Mouse (Mus musculus): Measurements from ENCODE around the gene Ifna16. TPM values are rescaled to one million over a fixed set of nuclear protein-coding genes. Genes with fewer than 3 reads are reported as not detected.

Ifna16 gene
- polyA plus RNA-seq, 1 experiment from 2014 or later, result not detected

DNA sequence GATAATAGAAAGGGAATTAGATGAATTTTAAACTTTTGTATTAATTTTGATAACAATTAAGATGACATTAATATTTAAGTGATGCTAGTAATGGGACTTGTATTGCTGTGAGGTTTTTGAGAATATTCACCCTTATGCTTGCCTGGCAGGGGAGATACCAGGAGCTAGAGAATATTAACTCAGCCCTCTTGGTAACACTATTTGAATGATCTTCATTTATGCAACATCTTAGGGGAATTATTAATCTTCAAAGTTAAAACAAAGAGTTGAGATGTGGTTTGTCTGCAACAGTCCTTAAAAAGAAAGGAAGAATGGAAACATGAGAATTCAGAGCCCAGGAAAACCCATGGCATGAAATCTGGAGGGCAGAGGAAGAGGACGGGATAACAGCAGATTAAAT, 22.6 kb upstream of the Ifna16 start:
- Histone ChIP-seq H3K27me3 (replicated peaks; ENCODE audit: control insufficient read depth, insufficient read depth, low read length) (no peaks in the 10 kb centered on the region), H3K9ac (ENCODE audit: low read depth, low read length) (no peak overlapping the region), H3K4me2 (ENCODE audit: low read depth, low read length) (no peak overlapping the region), H3K4me1 (ENCODE audit: control insufficient read depth, insufficient read depth, low read length) (no peaks in the 10 kb centered on the region), H3K36me3 (ENCODE audit: control insufficient read depth, insufficient read depth, low read length) (no peaks in the 10 kb centered on the region), H3K27ac (replicated peaks; ENCODE audit: low read depth, low read length) (no peak overlapping the region), H3K4me3 (ENCODE audit: low read depth, low read length) (no peak overlapping the region), H3K9me3 (ENCODE audit: control insufficient read depth, low read length) (no peaks in the 10 kb centered on the region)
- ATAC-seq (ENCODE audit: low read depth) (no peak), DNase-seq (ENCODE audit: low spot score) (no peak)
- 85% methylated on average over 1 of the region's 1 CpGs for WGBS

DNA sequence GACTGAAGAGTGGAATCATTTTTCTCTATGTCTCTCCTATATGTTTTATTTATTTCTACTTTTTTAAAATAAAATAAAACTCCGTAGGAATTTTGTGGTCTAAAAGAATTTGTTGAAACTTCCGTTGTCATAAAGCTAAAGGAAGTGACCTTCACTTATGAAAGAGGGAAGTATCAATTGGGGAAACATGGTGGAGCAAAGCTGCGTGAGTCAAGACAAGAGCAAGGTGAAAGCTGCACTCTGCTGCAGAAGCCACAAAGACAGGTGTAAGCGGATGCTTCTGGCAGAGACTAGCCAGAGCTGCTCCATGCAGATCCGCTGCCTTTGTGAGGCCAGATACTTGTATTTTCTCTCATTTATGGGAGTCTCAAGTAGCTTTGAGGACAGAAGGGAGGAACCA, 22.1 kb upstream of the Ifna16 start:
- no peak for ATAC-seq (ENCODE audit: low read depth)

DNA sequence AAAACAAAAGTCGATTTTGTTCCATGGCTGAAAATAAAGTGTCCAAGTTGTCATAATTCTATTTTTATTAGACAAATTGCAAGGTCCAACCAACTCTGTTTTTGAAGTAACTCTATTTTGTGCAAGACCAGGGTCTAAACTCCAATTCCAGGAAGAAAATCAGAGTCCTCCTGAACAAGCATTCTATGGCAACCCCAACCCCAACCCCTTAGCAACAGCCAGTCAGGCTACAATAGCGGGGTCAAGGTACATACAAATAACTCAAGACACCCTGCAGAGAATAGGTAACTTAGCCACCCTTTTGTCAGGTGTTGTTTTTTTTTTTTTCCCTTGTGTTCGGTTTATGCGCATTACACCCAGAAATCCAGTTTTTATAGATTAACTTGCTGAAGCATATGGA, 21.0 kb upstream of the Ifna16 start:
- H3K4me3 ChIP-seq (ENCODE audit: low read depth, low read length), result no peak overlapping the region
- no peaks in the 10 kb centered on the region for H3K36me3 ChIP-seq (ENCODE audit: control insufficient read depth, insufficient read depth, low read length)
- ATAC-seq (ENCODE audit: low read depth) (no peak), DNase-seq (ENCODE audit: low spot score) (no peak)
- H3K9me3 ChIP-seq (ENCODE audit: control insufficient read depth, low read length), result no peaks in the 10 kb centered on the region
- H3K4me2 ChIP-seq (ENCODE audit: low read depth, low read length), result no peak overlapping the region
- no peak overlapping the region for H3K9ac ChIP-seq (ENCODE audit: low read depth, low read length)
- no peaks in the 10 kb centered on the region for H3K4me1 ChIP-seq (ENCODE audit: control insufficient read depth, insufficient read depth, low read length)
- no peak overlapping the region for H3K27ac ChIP-seq (replicated peaks; ENCODE audit: low read depth, low read length)
- 79% methylated on average over 4 of the region's 4 CpGs for WGBS
- H3K27me3 ChIP-seq (replicated peaks; ENCODE audit: control insufficient read depth, insufficient read depth, low read length), result no peaks in the 10 kb centered on the region

More for the DNA sequence above, 22.1 kb upstream of the Ifna16 start:
- no peak overlapping the region for H3K9ac ChIP-seq (ENCODE audit: low read depth, low read length)
- H3K27ac ChIP-seq (replicated peaks; ENCODE audit: low read depth, low read length), result no peak overlapping the region
- no peak overlapping the region for H3K4me2 ChIP-seq (ENCODE audit: low read depth, low read length)
- no peaks in the 10 kb centered on the region for H3K27me3 ChIP-seq (replicated peaks; ENCODE audit: control insufficient read depth, insufficient read depth, low read length)
- no peak overlapping the region for H3K4me3 ChIP-seq (ENCODE audit: low read depth, low read length)
- no peak for DNase-seq (ENCODE audit: low spot score)
- no peaks in the 10 kb centered on the region for H3K4me1 ChIP-seq (ENCODE audit: control insufficient read depth, insufficient read depth, low read length)
- H3K36me3 ChIP-seq (ENCODE audit: control insufficient read depth, insufficient read depth, low read length), result no peaks in the 10 kb centered on the region
- WGBS, result 76% methylated on average over 5 of the region's 5 CpGs
- no peaks in the 10 kb centered on the region for H3K9me3 ChIP-seq (ENCODE audit: control insufficient read depth, low read length)

DNA sequence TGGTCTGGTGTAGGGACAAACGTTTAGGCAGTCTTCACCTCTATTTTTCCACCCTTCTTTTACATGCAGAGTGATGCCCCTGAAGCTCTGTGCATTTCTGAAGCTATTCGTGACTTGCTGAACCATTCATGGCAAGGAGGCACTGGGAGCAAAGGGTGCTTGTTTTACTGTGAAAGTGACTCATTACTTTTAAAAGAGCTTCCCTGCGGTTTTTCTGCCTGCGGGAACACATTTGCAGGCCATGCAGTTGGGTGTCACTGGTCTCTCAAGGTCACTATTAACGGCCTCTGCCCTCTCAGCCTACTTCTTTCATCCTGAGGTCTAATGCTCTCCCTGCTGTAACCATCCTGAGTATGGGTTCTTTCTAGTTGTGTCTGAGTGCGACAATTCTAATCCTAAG, 20.4 kb upstream of the Ifna16 start:
- Histone ChIP-seq H3K27me3 (replicated peaks; ENCODE audit: control insufficient read depth, insufficient read depth, low read length) (no peaks in the 10 kb centered on the region), H3K9me3 (ENCODE audit: control insufficient read depth, low read length) (no peaks in the 10 kb centered on the region), H3K36me3 (ENCODE audit: control insufficient read depth, insufficient read depth, low read length) (no peaks in the 10 kb centered on the region), H3K4me3 (ENCODE audit: low read depth, low read length) (no peak overlapping the region), H3K4me1 (ENCODE audit: control insufficient read depth, insufficient read depth, low read length) (no peaks in the 10 kb centered on the region), H3K4me2 (ENCODE audit: low read depth, low read length) (no peak overlapping the region), H3K27ac (replicated peaks; ENCODE audit: low read depth, low read length) (no peak overlapping the region), H3K9ac (ENCODE audit: low read depth, low read length) (no peak overlapping the region)
- DNase-seq (ENCODE audit: low spot score) (no peak), ATAC-seq (ENCODE audit: low read depth) (no peak)
- WGBS, result 64% methylated on average over 6 of the region's 6 CpGs

DNA sequence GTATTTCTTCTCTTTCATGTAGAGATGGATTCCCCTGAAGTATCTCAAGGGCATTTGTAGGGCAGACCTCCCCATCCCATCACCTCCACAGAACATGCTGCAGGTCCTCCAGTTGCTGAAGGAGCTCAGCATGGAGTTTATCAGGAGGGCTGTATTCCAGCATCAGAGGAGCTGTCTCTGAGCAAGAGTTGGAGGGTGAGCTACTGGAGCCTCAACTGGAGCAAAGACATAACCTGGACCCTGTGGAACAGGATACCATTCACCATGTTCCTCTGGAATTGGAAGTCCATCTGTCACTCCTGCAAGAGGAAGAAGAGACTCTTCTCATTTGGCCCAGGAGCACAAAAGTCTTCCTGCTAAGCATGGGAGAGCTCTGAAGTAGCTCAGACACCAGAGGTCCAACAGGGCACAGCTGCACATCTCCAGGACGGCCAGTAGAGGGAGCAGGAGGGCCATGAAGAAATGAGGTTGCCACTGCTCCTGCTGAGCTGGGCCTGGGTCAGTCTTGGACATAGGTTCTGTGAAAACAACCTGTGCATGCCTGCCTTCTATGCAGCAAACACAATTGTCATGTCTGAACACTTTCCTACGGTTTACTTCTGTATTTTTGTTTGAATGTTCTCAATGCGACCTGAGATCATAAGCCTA, 19.6 kb upstream of the Ifna16 start:
- H3K27me3 ChIP-seq (replicated peaks; ENCODE audit: control insufficient read depth, insufficient read depth, low read length), result no peaks in the 10 kb centered on the region
- H3K36me3 ChIP-seq (ENCODE audit: control insufficient read depth, insufficient read depth, low read length), result no peaks in the 10 kb centered on the region
- no peak overlapping the region for H3K27ac ChIP-seq (replicated peaks; ENCODE audit: low read depth, low read length)
- H3K4me3 ChIP-seq (ENCODE audit: low read depth, low read length), result no peak overlapping the region
- WGBS, result 25% methylated on average over 3 of the region's 3 CpGs
- no peak overlapping the region for H3K4me2 ChIP-seq (ENCODE audit: low read depth, low read length)
- peak; percentile 73 for DNase-seq (ENCODE audit: low spot score)
- ATAC-seq (ENCODE audit: low read depth), result peak; percentile 67; the same call in 1 of the 2 replicates
- no peak overlapping the region for H3K9ac ChIP-seq (ENCODE audit: low read depth, low read length)
- no peaks in the 10 kb centered on the region for H3K4me1 ChIP-seq (ENCODE audit: control insufficient read depth, insufficient read depth, low read length)
- no peaks in the 10 kb centered on the region for H3K9me3 ChIP-seq (ENCODE audit: control insufficient read depth, low read length)

DNA sequence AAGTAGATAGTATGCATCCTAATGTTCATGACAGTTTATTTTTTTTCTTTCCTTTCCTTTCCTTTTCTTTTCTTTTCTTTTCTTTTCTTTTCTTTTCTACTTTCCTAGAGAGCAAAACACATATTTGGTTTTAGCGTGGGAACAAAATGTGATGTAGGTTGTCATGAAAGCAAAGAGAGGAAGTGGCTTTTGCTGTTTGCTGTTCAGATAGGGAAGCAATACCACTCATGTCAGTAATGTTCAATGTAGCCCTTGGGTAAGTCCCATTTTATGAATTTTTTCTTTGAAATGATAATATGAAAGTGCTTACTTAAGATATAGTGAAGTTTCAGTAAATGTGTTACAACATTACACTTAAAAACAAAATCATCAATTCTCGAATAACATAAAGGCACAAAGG, 16.7 kb upstream of the Ifna16 start:
- Histone ChIP-seq H3K36me3 (ENCODE audit: control insufficient read depth, insufficient read depth, low read length) (no peaks in the 10 kb centered on the region), H3K4me2 (ENCODE audit: low read depth, low read length) (no peak overlapping the region), H3K9ac (ENCODE audit: low read depth, low read length) (no peak overlapping the region), H3K4me1 (ENCODE audit: control insufficient read depth, insufficient read depth, low read length) (no peaks in the 10 kb centered on the region), H3K9me3 (ENCODE audit: control insufficient read depth, low read length) (no peaks in the 10 kb centered on the region), H3K27ac (replicated peaks; ENCODE audit: low read depth, low read length) (no peak overlapping the region), H3K4me3 (ENCODE audit: low read depth, low read length) (no peak overlapping the region), H3K27me3 (replicated peaks; ENCODE audit: control insufficient read depth, insufficient read depth, low read length) (no peaks in the 10 kb centered on the region)
- DNase-seq (ENCODE audit: low spot score), result no peak
- WGBS, result 89% methylated on average over 2 of the region's 2 CpGs
- ATAC-seq (ENCODE audit: low read depth), result no peak

DNA sequence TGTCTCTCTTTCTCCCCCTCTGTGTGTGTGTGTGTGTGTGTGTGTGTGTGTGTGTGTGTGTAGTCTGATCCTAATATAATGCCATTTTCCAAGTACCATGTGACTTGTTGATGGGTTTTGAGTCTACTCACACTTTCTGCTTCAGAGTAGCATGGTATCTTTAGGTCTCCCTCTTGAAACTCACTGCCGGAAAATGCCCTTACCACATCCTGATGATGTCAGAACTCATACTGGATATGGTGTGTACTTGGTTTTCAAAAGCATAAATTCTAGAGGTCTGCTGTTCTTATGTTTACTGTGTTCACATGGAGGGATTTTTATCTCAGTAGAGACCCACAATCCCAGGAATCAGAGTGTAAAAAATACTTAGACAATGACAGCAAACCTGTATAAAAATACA, 15.8 kb upstream of the Ifna16 start:
- Histone ChIP-seq H3K9ac (ENCODE audit: low read depth, low read length) (no peak overlapping the region), H3K27me3 (replicated peaks; ENCODE audit: control insufficient read depth, insufficient read depth, low read length) (no peaks in the 10 kb centered on the region), H3K36me3 (ENCODE audit: control insufficient read depth, insufficient read depth, low read length) (no peaks in the 10 kb centered on the region), H3K4me1 (ENCODE audit: control insufficient read depth, insufficient read depth, low read length) (no peaks in the 10 kb centered on the region), H3K4me2 (ENCODE audit: low read depth, low read length) (no peak overlapping the region), H3K9me3 (ENCODE audit: control insufficient read depth, low read length) (no peaks in the 10 kb centered on the region), H3K27ac (replicated peaks; ENCODE audit: low read depth, low read length) (no peak overlapping the region), H3K4me3 (ENCODE audit: low read depth, low read length) (no peak overlapping the region)
- WGBS, result 78% methylated on average over 1 of the region's 1 CpGs
- ATAC-seq (ENCODE audit: low read depth) (no peak), DNase-seq (ENCODE audit: low spot score) (no peak)

DNA sequence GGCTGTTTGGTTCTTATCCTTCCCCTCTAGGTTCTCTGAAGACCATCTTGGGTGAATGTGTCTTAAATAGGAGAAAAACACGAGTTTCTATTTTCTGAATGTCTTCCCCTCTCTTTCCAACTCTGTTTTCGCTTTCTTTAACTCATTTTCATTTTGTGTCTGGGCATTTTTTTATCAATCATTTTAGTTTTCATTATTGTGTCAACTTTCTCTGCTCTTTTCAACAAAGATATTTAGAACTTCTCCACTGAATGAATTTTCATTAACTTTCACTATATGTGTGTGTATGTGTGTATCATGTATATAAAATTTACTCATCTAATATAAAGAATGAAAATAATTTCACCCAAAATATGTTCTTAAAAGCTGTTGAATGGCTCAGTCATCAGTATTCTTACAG, 14.5 kb upstream of the Ifna16 start, which contains the start of gene Ifnab:
TSS of gene Ifnab (minus strand) at position 101 of the 400 bp plus-strand sequence.
- H3K4me3 ChIP-seq (ENCODE audit: low read depth, low read length), result no peak within 1 kb of the TSS
- H3K9me3 ChIP-seq (ENCODE audit: control insufficient read depth, low read length), result no peaks in the 10 kb centered on the region
- no peak within 1 kb of the TSS for H3K27ac ChIP-seq (replicated peaks; ENCODE audit: low read depth, low read length)
- no peak within 1 kb of the TSS for H3K4me2 ChIP-seq (ENCODE audit: low read depth, low read length)
- ATAC-seq (ENCODE audit: low read depth), result no peak
- DNase-seq (ENCODE audit: low spot score), result no peak
- 62% methylated on average over 2 of the region's 2 CpGs for WGBS
- no peaks in the 10 kb centered on the region for H3K36me3 ChIP-seq (ENCODE audit: control insufficient read depth, insufficient read depth, low read length)
- no peaks in the 10 kb centered on the region for H3K27me3 ChIP-seq (replicated peaks; ENCODE audit: control insufficient read depth, insufficient read depth, low read length)
- no peak within 1 kb of the TSS for H3K9ac ChIP-seq (ENCODE audit: low read depth, low read length)
- no peaks in the 10 kb centered on the region for H3K4me1 ChIP-seq (ENCODE audit: control insufficient read depth, insufficient read depth, low read length)

DNA sequence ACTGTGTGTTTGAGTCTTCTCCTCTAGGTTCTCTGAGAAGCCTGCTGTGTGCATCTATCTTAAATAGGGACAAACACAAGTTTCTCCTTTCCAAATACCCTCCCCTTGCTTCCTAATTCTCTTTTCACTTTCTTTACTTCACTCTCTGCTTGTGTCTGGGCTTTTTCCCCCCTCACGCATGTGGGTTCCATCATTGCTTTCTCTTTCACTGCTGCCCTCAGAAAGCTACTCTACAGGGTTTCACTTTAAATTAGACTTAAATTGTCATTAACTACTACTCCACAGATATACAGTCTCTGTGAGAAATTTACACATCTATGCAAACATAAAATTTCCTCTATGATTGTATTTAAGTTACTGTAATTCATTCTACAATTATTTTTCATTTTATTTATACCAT, 7.1 kb upstream of the Ifna16 start, which contains the start of gene Ifna2:
TSS of gene Ifna2 (minus strand) at position 101 of the 400 bp plus-strand sequence.
- WGBS, result 82% methylated on average over 1 of the region's 1 CpGs
- no peak for DNase-seq (ENCODE audit: low spot score)
- no peak for ATAC-seq (ENCODE audit: low read depth)
- Histone ChIP-seq H3K4me1 (ENCODE audit: control insufficient read depth, insufficient read depth, low read length) (no peaks in the 10 kb centered on the region), H3K27me3 (replicated peaks; ENCODE audit: control insufficient read depth, insufficient read depth, low read length) (no peaks in the 10 kb centered on the region), H3K4me3 (ENCODE audit: low read depth, low read length) (no peak within 1 kb of the TSS), H3K36me3 (ENCODE audit: control insufficient read depth, insufficient read depth, low read length) (no peaks in the 10 kb centered on the region), H3K9ac (ENCODE audit: low read depth, low read length) (no peak within 1 kb of the TSS), H3K4me2 (ENCODE audit: low read depth, low read length) (no peak within 1 kb of the TSS), H3K27ac (replicated peaks; ENCODE audit: low read depth, low read length) (no peak within 1 kb of the TSS), H3K9me3 (ENCODE audit: control insufficient read depth, low read length) (no peaks in the 10 kb centered on the region)

Measured in embryonic facial prominence, embryonic 14.5 days (tissue).